Mouse (Mus musculus): ENCODE data around the gene Ap1g1. TPM values are rescaled to one million over a fixed set of nuclear protein-coding genes. Genes with fewer than 3 reads are reported as not detected.

Gene Ap1g1
- total RNA-seq, 2 experiments from 2014 or later = 87.0 to 89.6 TPM

GRCm38 (mm10) chr8:109778993-109779421 is 653 bp downstream of the Ap1g1 start:
- DNase-seq (ENCODE audit: low spot score in 2 of 2) = peak; percentile 14 to 24
- intact Hi-C loops (cut with DNase I) = no loop called here

- DNase-seq (ENCODE audit: low spot score in 2 of 2) = no peak
- intact Hi-C loops (cut with DNase I) = no loop called here
These were observed 1.3 kb downstream of the Ap1g1 start for GRCm38 (mm10) chr8:109779431-109780228.

GRCm38 (mm10) chr8:109780548-109780947 is 2.2 kb downstream of the Ap1g1 start:
- DNase-seq (ENCODE audit: low spot score in 2 of 2) = no peak

GRCm38 (mm10) chr8:109790938-109791337 is 12.6 kb downstream of the Ap1g1 start:
- intact Hi-C loops (cut with DNase I) = no loop called here

More at GRCm38 (mm10) chr8:109780548-109780947, 2.2 kb downstream of the Ap1g1 start:
- intact Hi-C loops (cut with DNase I) = no loop called here

DNA sequence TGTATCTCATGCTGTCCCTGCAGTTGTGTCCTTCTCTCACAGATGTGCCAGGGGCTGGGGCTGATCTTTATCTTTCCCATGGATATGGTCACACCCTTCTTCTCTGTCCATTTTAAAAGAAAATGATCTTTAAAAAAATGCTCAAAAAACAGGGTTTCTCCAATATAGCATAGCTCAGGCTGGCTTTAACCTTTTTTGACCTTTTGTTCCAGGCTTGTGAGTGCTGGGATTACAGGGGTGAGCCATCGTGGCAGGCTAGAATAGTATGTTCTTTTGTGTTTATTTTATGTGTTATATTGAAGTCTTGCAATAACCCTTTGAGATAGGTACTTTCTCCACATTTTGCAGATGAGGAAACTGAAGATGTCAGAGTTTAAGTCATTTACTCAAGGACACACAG is 16.8 kb downstream of the Ap1g1 start:
- intact Hi-C loops (cut with DNase I) = no loop called here
- DNase-seq (ENCODE audit: low spot score in 2 of 2) = no peak

More at GRCm38 (mm10) chr8:109790938-109791337, 12.6 kb downstream of the Ap1g1 start:
- no peak for DNase-seq (ENCODE audit: low spot score in 2 of 2)

GRCm38 (mm10) chr8:109798721-109799120 is 20.4 kb downstream of the Ap1g1 start:
- intact Hi-C loops (cut with DNase I) = no loop called here
- DNase-seq (ENCODE audit: low spot score in 2 of 2) = no peak

DNA sequence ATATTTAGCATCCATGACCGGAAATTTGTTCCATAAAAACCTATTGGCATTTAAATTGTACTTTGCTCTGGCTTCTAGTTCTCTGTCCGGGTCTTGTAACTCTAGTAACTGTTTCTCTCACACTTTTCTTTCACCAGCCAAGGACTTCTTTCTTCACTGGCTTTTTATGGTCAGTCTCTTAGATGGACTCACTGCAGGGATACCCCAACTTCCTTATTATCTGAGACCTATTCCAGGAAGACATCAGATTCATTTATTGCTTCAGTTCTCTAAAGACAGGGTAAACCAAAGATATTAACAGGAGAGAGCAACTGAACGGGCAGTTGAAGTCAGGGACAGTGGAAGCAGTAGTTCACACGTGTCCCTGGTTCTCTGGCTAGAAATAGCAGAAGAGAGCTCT is 20.9 kb downstream of the Ap1g1 start:
- no peak for DNase-seq (ENCODE audit: low spot score in 2 of 2)
- intact Hi-C loops (cut with DNase I) = no loop called here

- no peak for DNase-seq (ENCODE audit: low spot score in 2 of 2)
- intact Hi-C loops (cut with DNase I) = no loop called here
These were observed 22.0 kb downstream of the Ap1g1 start for GRCm38 (mm10) chr8:109800325-109800724.

DNA sequence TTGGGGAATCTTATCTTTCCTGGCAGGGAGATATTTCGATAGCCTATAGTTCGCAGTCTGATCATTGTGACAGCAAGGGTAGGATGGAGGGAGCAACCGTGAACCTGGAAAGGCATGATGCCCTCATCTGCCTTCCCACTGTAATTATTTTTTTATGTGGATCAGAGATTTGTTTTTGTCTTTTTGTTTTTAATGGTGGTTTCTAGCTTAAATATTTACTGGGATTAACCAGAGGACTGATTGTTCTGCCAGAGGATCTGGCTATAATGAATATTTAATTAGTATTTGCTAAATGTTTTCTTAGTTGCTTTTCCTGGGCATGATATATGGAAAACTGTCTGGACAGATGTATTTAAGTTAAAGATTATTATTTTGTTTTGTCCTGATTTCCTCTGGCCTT is 24.9 kb downstream of the Ap1g1 start:
- intact Hi-C loops (cut with DNase I) = no loop called here

GRCm38 (mm10) chr8:109803801-109804200 is 25.4 kb downstream of the Ap1g1 start:
- DNase-seq (ENCODE audit: low spot score in 2 of 2) = no peak
- intact Hi-C loops (cut with DNase I) = no loop called here

More for the DNA sequence above, 24.9 kb downstream of the Ap1g1 start:
- DNase-seq (ENCODE audit: low spot score in 2 of 2) = no peak

GRCm38 (mm10) chr8:109806522-109806921 is 28.2 kb downstream of the Ap1g1 start:
- intact Hi-C loops (cut with DNase I) = no loop called here
- DNase-seq (ENCODE audit: low spot score in 2 of 2) = no peak

- DNase-seq (ENCODE audit: low spot score in 2 of 2) = peak in 1 of 2 experiments; percentile 10
- intact Hi-C loops (cut with DNase I) = no loop called here
These were observed 29.2 kb downstream of the Ap1g1 start for GRCm38 (mm10) chr8:109807401-109808119.

- DNase-seq (ENCODE audit: low spot score in 2 of 2) = peak in 1 of 2 experiments; percentile 8
- intact Hi-C loops (cut with DNase I) = no loop called here
These were observed 29.7 kb downstream of the Ap1g1 start for GRCm38 (mm10) chr8:109808120-109808447.

DNA sequence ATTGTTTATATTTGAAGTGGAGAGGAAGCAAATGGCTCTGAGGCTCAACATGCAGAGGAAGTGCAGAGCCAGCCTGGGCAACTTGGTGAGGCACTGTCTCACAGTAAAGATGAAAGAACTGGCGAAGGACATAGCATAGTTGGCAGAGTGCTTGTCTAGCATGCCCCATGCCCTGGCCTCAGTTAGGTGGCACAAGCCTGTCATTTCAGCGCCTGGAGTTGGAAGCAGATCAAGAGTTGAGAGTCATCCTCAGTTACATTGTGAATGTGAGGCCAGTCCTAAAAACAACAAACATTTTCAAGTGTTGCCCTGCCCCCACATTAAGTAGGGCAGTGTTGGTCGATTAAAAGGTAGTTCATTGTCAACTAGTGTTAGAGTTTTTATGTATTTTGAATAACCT is 32.1 kb downstream of the Ap1g1 start:
- intact Hi-C loops (cut with DNase I) = no loop called here
- no peak for DNase-seq (ENCODE audit: low spot score in 2 of 2)

DNA sequence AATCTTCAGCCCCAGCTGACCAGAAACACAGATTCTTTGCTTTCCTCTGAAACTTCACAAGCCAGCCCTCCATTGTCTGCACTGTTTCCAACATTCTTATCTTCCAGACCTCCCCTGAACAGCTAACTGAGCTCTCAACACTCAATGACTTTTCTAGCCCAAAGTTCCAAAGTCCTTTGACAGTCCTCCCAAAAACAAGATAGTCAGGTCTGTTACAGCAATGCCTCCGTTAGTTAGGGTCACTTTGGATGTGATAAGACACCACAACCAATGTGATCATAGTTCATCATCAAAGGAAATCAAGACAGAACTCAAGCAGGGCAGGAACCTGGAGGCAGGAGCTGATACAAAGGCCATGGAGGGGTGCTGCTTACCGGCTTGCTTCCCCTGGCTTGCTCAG is 36.9 kb downstream of the Ap1g1 start:
- intact Hi-C loops (cut with DNase I) = no loop called here
- DNase-seq (ENCODE audit: low spot score in 2 of 2) = no peak

- no peak for DNase-seq (ENCODE audit: low spot score in 2 of 2)
- intact Hi-C loops (cut with DNase I) = no loop called here
These were observed 39.6 kb downstream of the Ap1g1 start for GRCm38 (mm10) chr8:109817933-109818332.

DNA sequence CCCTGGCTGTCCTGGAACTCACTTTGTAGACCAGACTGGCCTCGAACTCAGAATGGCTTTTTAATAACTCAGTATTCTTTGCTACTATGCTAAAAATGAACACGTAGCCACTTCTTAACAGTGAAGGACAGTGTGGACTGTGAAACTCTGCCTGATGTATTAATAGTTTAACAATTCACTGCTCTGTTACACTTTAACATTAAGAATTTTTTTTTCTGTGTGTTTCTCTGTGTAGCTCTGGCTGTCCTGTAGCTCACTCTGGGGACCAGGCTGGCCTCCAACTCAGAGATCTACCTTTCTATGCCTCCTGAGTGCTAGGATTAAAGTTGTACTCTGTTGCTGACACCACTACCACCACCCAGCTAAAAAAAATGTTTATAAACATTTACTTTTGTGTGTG is 45.2 kb downstream of the Ap1g1 start:
- intact Hi-C loops (cut with DNase I) = no loop called here
- DNase-seq (ENCODE audit: low spot score in 2 of 2) = no peak

GRCm38 (mm10) chr8:109839822-109840221 is 61.5 kb downstream of the Ap1g1 start:
- intact Hi-C loops (cut with DNase I) = no loop called here
- no peak for DNase-seq (ENCODE audit: low spot score in 2 of 2)

GRCm38 (mm10) chr8:109842468-109842867 is 64.1 kb downstream of the Ap1g1 start:
- intact Hi-C loops (cut with DNase I) = no loop called here
- DNase-seq (ENCODE audit: low spot score in 2 of 2) = no peak

GRCm38 (mm10) chr8:109847866-109848265 is 69.5 kb downstream of the Ap1g1 start:
- intact Hi-C loops (cut with DNase I) = no loop called here
- no peak for DNase-seq (ENCODE audit: low spot score in 2 of 2)

- intact Hi-C loops (cut with DNase I) = no loop called here
- no peak for DNase-seq (ENCODE audit: low spot score in 2 of 2)
These were observed 70.6 kb downstream of the Ap1g1 start for GRCm38 (mm10) chr8:109848981-109849380.

Measured in left cerebral cortex, postnatal 14 days (tissue).